Mouse (Mus musculus) urinary bladder, postnatal 36 days (tissue): ENCODE data around the gene Nmt1.

Experiments
- DNase-seq, 2 experiments: peaks; one replicate each; pipeline ENCODE4 v3.0.0; 2022; ENCODE audit warnings: low spot score in 2 of 2, mixed read lengths in 1 of 2

The Nmt1 gene

GRCm38 (mm10) chr11:103078131-103078530, 50.1 kb downstream of the Nmt1 start:
- DNase-seq, result no peak

GRCm38 (mm10) chr11:103080323-103081091, 52.5 kb downstream of the Nmt1 start:
- no peak for DNase-seq

GRCm38 (mm10) chr11:103081631-103082030, 53.6 kb downstream of the Nmt1 start:
- DNase-seq, result no peak

- no peak for DNase-seq
These were observed 65.3 kb downstream of the Nmt1 start for GRCm38 (mm10) chr11:103093306-103093705.

- DNase-seq, result peak; percentile 47 to 70
These were observed 66.2 kb downstream of the Nmt1 start for GRCm38 (mm10) chr11:103093862-103094833.

GRCm38 (mm10) chr11:103095107-103095670, 67.2 kb downstream of the Nmt1 start:
- no peak for DNase-seq

GRCm38 (mm10) chr11:103095801-103096200, 67.8 kb downstream of the Nmt1 start:
- no peak for DNase-seq

GRCm38 (mm10) chr11:103096979-103097894, 69.2 kb downstream of the Nmt1 start:
- DNase-seq, result no peak

- no peak for DNase-seq
These were observed 70.7 kb downstream of the Nmt1 start for GRCm38 (mm10) chr11:103098531-103099190.

GRCm38 (mm10) chr11:103099352-103099940, 71.5 kb downstream of the Nmt1 start:
- no peak for DNase-seq

GRCm38 (mm10) chr11:103100361-103100760, 72.4 kb downstream of the Nmt1 start:
- no peak for DNase-seq

- peak; percentile 83 to 89 for DNase-seq
These were observed 73.5 kb downstream of the Nmt1 start, which contains the start of the genes Plcd3 and Acbd4 for GRCm38 (mm10) chr11:103101481-103101865. TSS of gene Plcd3 (minus strand) at chr11:103101658. TSS of gene Acbd4 (plus strand) at chr11:103101682.

GRCm38 (mm10) chr11:103101866-103102501, 74.0 kb downstream of the Nmt1 start:
- DNase-seq, result peak; percentile 73 to 77

- DNase-seq, result peak; percentile 98 to 100
These were observed 74.8 kb downstream of the Nmt1 start for GRCm38 (mm10) chr11:103102725-103103349.

- no peak for DNase-seq
These were observed 75.6 kb downstream of the Nmt1 start for GRCm38 (mm10) chr11:103103621-103104020.

- DNase-seq, result no peak
These were observed 76.5 kb downstream of the Nmt1 start for GRCm38 (mm10) chr11:103104469-103104868.

- no peak for DNase-seq
These were observed 77.3 kb downstream of the Nmt1 start for GRCm38 (mm10) chr11:103105180-103105725.

GRCm38 (mm10) chr11:103105810-103106209, 77.8 kb downstream of the Nmt1 start:
- no peak for DNase-seq

GRCm38 (mm10) chr11:103106386-103106785, 78.4 kb downstream of the Nmt1 start:
- DNase-seq, result no peak
